Mouse (Mus musculus): Measurements from ENCODE around the gene Tipin.

Gene Tipin

DNA sequence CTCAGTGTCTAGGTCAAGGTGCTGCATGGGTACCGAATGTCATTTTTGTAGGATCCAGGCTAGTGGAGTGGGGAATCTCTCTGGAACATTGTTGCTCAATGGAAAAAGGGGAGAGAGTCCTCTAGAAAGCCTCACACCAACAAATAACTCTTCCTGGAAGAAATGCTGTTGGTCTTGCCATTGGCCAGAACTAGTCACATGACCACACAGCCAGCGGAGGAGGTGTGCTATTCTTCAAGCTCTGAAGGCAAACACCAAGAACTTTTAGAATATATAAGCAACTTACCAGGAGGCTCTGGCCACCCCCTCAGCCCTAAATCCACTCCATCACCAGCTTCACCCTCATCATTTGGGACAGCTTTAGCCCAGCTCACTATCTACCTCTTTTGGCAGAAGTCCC, 62.3 kb downstream of the Tipin start:
- no peak for DNase-seq (ENCODE audit: low read depth, low spot score)

DNA sequence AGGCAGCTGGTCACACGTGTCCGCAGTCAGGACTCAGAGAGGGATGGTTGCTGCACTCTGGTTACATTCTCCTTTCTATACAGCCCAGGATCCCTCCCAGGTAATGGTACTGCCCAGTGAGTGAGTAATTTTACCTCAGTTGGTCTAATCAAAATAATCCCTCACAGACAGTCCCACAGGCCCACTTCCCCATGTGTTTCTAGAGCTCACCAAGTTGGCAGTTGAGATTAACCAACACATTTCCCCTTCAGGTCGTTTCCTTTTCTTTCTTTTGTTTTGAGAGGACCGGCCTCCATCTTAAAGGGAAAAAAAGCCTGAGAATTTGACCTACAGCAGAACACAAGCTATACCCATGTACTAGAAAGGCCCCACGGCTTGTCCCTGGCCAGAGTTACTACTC, 64.5 kb downstream of the Tipin start:
- no peak for DNase-seq (ENCODE audit: low read depth, low spot score)

DNA sequence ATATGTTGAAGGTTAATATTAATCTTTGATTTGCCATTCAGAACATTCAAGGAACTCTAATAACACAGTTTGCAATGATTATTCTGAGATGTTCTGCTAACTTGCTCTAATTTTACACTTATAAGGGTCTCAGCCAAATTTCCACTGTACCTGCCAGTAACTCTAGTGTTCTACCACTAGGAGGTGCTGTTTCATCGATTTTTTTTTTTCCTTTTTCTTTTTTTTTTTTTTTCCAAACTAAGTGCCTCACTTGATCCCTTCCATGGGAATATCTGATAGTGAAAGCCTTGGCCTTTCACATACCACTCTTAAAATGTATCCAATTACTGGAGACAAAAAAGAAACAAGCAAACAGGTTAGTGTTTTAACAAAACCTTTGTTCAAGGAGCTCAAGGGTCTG, 66.0 kb downstream of the Tipin start:
- DNase-seq (ENCODE audit: low read depth, low spot score): peak; percentile 40

DNA sequence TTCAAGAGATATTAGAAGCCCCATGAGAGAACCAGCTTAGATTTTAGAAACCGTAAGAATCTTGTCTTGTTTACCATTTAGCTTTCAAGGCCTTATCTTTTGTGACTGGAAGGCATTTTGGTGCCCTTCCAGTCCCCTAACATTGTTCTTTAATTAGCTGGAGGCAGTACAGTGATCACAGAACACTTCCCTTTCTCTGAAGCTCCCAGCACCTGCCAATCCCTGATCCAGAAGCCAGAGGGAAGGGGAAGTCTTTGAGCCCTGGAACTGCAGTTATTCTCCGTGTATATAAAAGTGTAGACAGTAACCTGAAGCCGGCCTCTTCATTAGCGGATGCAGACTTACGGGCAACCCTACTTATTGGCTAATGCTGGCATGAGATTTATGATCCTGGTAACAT, 68.1 kb downstream of the Tipin start:
- DNase-seq (ENCODE audit: low read depth, low spot score): no peak

DNA sequence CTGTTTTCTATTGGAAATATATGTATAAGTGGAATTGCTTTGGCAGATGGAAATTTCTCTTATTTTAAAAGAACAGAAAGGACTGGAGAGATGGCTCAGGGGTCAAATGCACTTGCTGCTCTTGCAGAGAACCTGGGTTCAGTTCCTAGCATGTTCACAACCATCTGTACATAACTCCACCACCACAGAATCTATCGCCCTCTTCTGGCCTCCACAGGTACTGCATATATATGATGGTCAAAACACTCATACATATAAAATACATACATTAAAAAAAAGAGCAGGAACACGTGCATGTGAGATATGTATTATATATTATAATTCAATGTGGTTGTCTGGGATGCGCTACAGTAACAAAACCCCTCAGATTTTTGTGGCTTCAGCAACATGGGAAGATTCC, 69.8 kb downstream of the Tipin start:
- peak; percentile 30 for DNase-seq (ENCODE audit: low read depth, low spot score)
